Mouse (Mus musculus) bone marrow, adult 2 months (tissue): ENCODE results near the gene Rpf1.

Experiments used
- CTCF ChIP-seq: fragments of 200-500 bp; IDR thresholded peaks from 2 replicates; pipeline ENCODE4 v1.5.1; 2011; ENCODE audit warnings: low read length, control low read depth; ENCODE audit not compliant: control insufficient read depth, insufficient read depth
- POLR2A ChIP-seq: fragments of 200-500 bp; IDR thresholded peaks from 2 replicates; pipeline ENCODE4 v1.6.1; 2011; ENCODE audit warnings: low read depth, mild to moderate bottlenecking, control low read depth, low read length, borderline replicate concordance; ENCODE audit not compliant: control insufficient read depth

GRCm38 (mm10) chr3:146500810-146501201 is 20.4 kb downstream of the Rpf1 start:
- no peak for TF ChIP-seq CTCF
- TF ChIP-seq POLR2A = no peak
